Mouse (Mus musculus): ENCODE measurements at regions not wholly inside any gene's neighbourhood (a gene's known extent, or its start where the extent isn't known, plus 50 kb on each side); places are given as distances from the start of the nearest gene placed in this dataset.

DNA sequence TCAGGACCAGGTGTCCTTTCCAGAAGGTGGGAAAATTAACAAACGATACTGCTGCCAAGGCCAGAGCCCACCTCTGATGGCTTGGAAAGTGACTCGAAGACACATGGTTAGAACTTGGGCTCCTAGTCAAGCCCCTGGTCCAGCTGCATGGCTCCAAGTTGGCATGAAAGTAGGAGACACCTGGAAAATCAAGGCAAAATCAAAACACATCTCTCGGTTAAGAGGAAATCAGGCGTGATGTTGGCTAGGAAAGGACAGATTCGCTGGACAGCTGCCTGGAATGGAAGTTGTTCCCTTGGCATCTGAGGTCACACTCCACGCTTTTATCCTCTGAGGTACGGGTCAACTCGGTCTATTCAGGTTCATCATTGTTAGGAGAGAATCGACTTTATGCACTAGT, 150.3 kb upstream of the Crim1 start:
- no peak for TF ChIP-seq EP300 (IDR thresholded peaks at IDR 0.05)
- no peak for TF ChIP-seq CTCF (IDR thresholded peaks at IDR 0.05)
- 77% methylated on average over 9 of the region's 9 CpGs for WGBS

DNA sequence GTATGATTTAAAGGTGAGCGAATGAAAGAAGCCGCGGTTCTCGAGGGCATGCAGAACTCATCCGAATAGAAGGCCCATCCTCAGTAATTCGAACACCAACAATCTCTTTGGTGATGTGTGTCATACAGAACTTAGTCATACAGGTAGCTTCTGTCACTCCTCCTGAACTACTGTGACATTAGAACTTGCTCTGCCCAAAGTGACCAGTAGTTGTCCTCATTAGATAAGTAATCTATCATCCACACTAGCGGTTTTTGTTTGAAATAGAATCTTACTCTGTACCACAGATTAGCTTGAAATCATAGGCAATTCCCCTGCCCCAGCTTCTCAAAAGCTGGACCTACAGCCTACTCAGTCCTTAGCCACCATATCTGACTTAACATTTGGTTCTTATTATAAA, 149.8 kb upstream of the Crim1 start:
- no peak overlapping the region for H3K4me3 ChIP-seq (ENCODE audit: low read depth, low read length)
- no peak overlapping the region for H3K4me2 ChIP-seq (replicated peaks; ENCODE audit: low read depth, low read length)
- no peaks in the 10 kb centered on the region for H3K9me3 ChIP-seq (ENCODE audit: low read length)
- no peak for DNase-seq (ENCODE audit: low spot score)
- no peaks in the 10 kb centered on the region for H3K4me1 ChIP-seq (ENCODE audit: insufficient read depth, low read depth, low read length)
- no peak for ATAC-seq
- TF ChIP-seq EP300 (IDR thresholded peaks at IDR 0.05) (no peak), CTCF (IDR thresholded peaks at IDR 0.05) (0 out of 2 replicates have a peak, but pooled peaks have one; percentile 24)
- no peak overlapping the region for H3K9ac ChIP-seq (replicated peaks; ENCODE audit: low read depth)
- H3K27me3 ChIP-seq (replicated peaks; ENCODE audit: insufficient read depth, low read length): no peaks in the 10 kb centered on the region
- H3K36me3 ChIP-seq (ENCODE audit: insufficient read depth, low read length): no peaks in the 10 kb centered on the region
- 78% methylated on average over 7 of the region's 7 CpGs for WGBS
- H3K27ac ChIP-seq (ENCODE audit: low read length): no peak overlapping the region

More for the DNA sequence above, 150.3 kb upstream of the Crim1 start:
- H3K4me3 ChIP-seq (ENCODE audit: low read depth, low read length): no peak overlapping the region
- H3K4me1 ChIP-seq (ENCODE audit: insufficient read depth, low read depth, low read length): no peaks in the 10 kb centered on the region
- DNase-seq (ENCODE audit: low spot score) (no peak), ATAC-seq (no peak)
- no peak overlapping the region for H3K9ac ChIP-seq (replicated peaks; ENCODE audit: low read depth)
- H3K9me3 ChIP-seq (ENCODE audit: low read length): no peaks in the 10 kb centered on the region
- H3K27ac ChIP-seq (ENCODE audit: low read length): no peak overlapping the region
- no peak overlapping the region for H3K4me2 ChIP-seq (replicated peaks; ENCODE audit: low read depth, low read length)
- H3K27me3 ChIP-seq (replicated peaks; ENCODE audit: insufficient read depth, low read length): no peaks in the 10 kb centered on the region
- H3K36me3 ChIP-seq (ENCODE audit: insufficient read depth, low read length): no peaks in the 10 kb centered on the region

DNA sequence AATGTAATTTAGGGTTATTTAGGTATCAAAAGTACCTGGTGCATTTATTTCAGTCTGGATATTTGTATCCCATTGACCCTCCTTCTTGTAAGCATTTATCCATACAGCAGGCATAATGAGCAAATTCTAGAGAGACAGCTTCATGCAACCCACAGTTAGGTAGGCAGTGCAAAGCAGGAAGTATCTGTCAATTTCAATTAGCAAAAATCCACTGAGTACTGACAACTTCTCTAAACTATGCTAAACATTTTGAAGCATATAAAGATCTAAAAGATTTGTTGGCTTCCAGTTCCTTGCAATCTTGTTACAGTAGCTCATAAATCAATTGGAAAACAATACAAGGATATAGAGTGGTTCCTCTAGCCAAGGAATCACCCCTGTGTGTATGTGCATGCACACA, 124.2 kb upstream of the Crim1 start:
- ATAC-seq: no peak
- no peak overlapping the region for H3K9ac ChIP-seq (replicated peaks; ENCODE audit: low read depth)
- H3K9me3 ChIP-seq (ENCODE audit: low read length): no peaks in the 10 kb centered on the region
- H3K4me1 ChIP-seq (ENCODE audit: insufficient read depth, low read depth, low read length): no peaks in the 10 kb centered on the region
- no peaks in the 10 kb centered on the region for H3K36me3 ChIP-seq (ENCODE audit: insufficient read depth, low read length)
- no peak overlapping the region for H3K27ac ChIP-seq (ENCODE audit: low read length)
- no peak for TF ChIP-seq CTCF (IDR thresholded peaks at IDR 0.05)
- H3K4me3 ChIP-seq (ENCODE audit: low read depth, low read length): no peak overlapping the region
- DNase-seq (ENCODE audit: low spot score): no peak
- H3K27me3 ChIP-seq (replicated peaks; ENCODE audit: insufficient read depth, low read length): no peaks in the 10 kb centered on the region
- H3K4me2 ChIP-seq (replicated peaks; ENCODE audit: low read depth, low read length): no peak overlapping the region

- H3K36me3 ChIP-seq (ENCODE audit: insufficient read depth, low read length): no peaks in the 10 kb centered on the region
- no peaks in the 10 kb centered on the region for H3K27me3 ChIP-seq (replicated peaks; ENCODE audit: insufficient read depth, low read length)
- no peak overlapping the region for H3K27ac ChIP-seq (ENCODE audit: low read length)
- DNase-seq (ENCODE audit: low spot score) (no peak), ATAC-seq (no peak)
- H3K4me3 ChIP-seq (ENCODE audit: low read depth, low read length): no peak overlapping the region
- 35% methylated on average over 1 of the region's 1 CpGs for whole genome bisulfite sequencing
- H3K9ac ChIP-seq (replicated peaks; ENCODE audit: low read depth): no peak overlapping the region
- TF ChIP-seq CTCF (IDR thresholded peaks at IDR 0.05): no peak
- TF ChIP-seq EP300 (IDR thresholded peaks at IDR 0.05): no peak
- H3K4me1 ChIP-seq (ENCODE audit: insufficient read depth, low read depth, low read length): no peaks in the 10 kb centered on the region
- H3K9me3 ChIP-seq (ENCODE audit: low read length): no peaks in the 10 kb centered on the region
- H3K4me2 ChIP-seq (replicated peaks; ENCODE audit: low read depth, low read length): no peak overlapping the region
Measured at GRCm38 (mm10) chr17:78078381-78078780, 121.7 kb upstream of the Crim1 start.

DNA sequence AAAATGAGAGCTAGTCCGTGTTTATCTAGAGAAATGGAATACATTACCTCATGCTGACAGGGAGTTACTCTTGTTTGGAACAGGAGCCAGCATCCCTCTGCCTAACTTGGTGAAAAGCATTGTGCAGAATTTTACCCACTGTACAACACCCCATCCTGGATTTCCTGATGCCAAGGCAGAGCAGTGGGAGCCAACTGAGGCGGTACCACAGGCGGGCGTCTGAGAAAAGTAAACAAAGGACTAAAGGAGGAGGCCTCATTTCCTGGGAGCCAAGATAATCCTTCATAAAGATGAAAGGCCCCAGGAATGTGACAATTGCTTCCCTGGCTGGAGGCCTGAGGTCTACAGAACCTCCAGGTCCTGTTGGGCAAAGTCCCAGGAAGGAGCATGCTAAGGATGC, 115.6 kb upstream of the Crim1 start:
- no peak for ATAC-seq
- TF ChIP-seq EP300 (IDR thresholded peaks at IDR 0.05) (no peak), CTCF (IDR thresholded peaks at IDR 0.05) (no peak)
- no peaks in the 10 kb centered on the region for H3K36me3 ChIP-seq (ENCODE audit: insufficient read depth, low read length)
- H3K9ac ChIP-seq (replicated peaks; ENCODE audit: low read depth): no peak overlapping the region
- 19% methylated on average over 4 of the region's 4 CpGs for WGBS
- H3K27me3 ChIP-seq (replicated peaks; ENCODE audit: insufficient read depth, low read length): no peaks in the 10 kb centered on the region
- H3K9me3 ChIP-seq (ENCODE audit: low read length): no peaks in the 10 kb centered on the region
- H3K4me3 ChIP-seq (ENCODE audit: low read depth, low read length): no peak overlapping the region
- no peak overlapping the region for H3K27ac ChIP-seq (ENCODE audit: low read length)
- H3K4me2 ChIP-seq (replicated peaks; ENCODE audit: low read depth, low read length): no peak overlapping the region
- no peak for DNase-seq (ENCODE audit: low spot score)
- no peaks in the 10 kb centered on the region for H3K4me1 ChIP-seq (ENCODE audit: insufficient read depth, low read depth, low read length)

- no peak overlapping the region for H3K4me3 ChIP-seq (ENCODE audit: low read depth, low read length)
- WGBS: 68% methylated on average over 8 of the region's 8 CpGs
- TF ChIP-seq CTCF (IDR thresholded peaks at IDR 0.05) (no peak), EP300 (IDR thresholded peaks at IDR 0.05) (no peak)
Measured at GRCm38 (mm10) chr17:78086963-78087362, 113.1 kb upstream of the Crim1 start.

DNA sequence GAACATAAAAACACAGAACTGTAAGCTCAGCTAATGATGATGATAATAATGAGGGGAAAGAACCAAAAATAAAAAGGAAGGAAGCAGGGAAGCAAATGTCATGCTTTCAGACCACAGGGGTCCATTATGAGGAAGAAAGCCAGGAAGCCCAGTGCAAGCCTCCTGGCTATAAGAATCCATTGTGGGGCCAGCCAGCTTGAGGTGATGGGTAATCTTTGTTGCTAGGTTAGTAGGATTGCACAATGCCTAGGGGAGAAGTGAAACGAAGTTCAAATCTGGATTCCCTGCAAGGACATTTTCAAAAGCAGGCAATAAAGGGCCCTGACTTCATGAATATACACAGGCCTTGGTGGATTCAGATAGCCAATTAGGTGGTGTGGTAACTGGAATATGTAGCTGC, 102.3 kb upstream of the Crim1 start:
- no peaks in the 10 kb centered on the region for H3K4me1 ChIP-seq (ENCODE audit: insufficient read depth, low read depth, low read length)
- H3K4me3 ChIP-seq (ENCODE audit: low read depth, low read length): no peak overlapping the region
- WGBS: 47% methylated on average over 1 of the region's 1 CpGs
- no peaks in the 10 kb centered on the region for H3K9me3 ChIP-seq (ENCODE audit: low read length)
- no peaks in the 10 kb centered on the region for H3K27me3 ChIP-seq (replicated peaks; ENCODE audit: insufficient read depth, low read length)
- H3K9ac ChIP-seq (replicated peaks; ENCODE audit: low read depth): no peak overlapping the region
- no peak overlapping the region for H3K27ac ChIP-seq (ENCODE audit: low read length)
- DNase-seq (ENCODE audit: low spot score) (no peak), ATAC-seq (no peak)
- no peak overlapping the region for H3K4me2 ChIP-seq (replicated peaks; ENCODE audit: low read depth, low read length)
- TF ChIP-seq EP300 (IDR thresholded peaks at IDR 0.05): no peak
- TF ChIP-seq CTCF (IDR thresholded peaks at IDR 0.05): no peak
- H3K36me3 ChIP-seq (ENCODE audit: insufficient read depth, low read length): no peaks in the 10 kb centered on the region

More at GRCm38 (mm10) chr17:78086963-78087362, 113.1 kb upstream of the Crim1 start:
- ATAC-seq: no peak
- Histone ChIP-seq H3K36me3 (ENCODE audit: insufficient read depth, low read length) (no peaks in the 10 kb centered on the region), H3K4me2 (replicated peaks; ENCODE audit: low read depth, low read length) (no peak overlapping the region), H3K9ac (replicated peaks; ENCODE audit: low read depth) (no peak overlapping the region), H3K27me3 (replicated peaks; ENCODE audit: insufficient read depth, low read length) (no peaks in the 10 kb centered on the region), H3K9me3 (ENCODE audit: low read length) (no peaks in the 10 kb centered on the region), H3K4me1 (ENCODE audit: insufficient read depth, low read depth, low read length) (no peaks in the 10 kb centered on the region), H3K27ac (ENCODE audit: low read length) (no peak overlapping the region)
- no peak for DNase-seq (ENCODE audit: low spot score)
